Mouse (Mus musculus): ENCODE measurements around the gene Fen1. TPM values are rescaled to one million over a fixed set of nuclear protein-coding genes. Genes with fewer than 3 reads are reported as not detected.

Gene Fen1
- polyA plus RNA-seq, 1 experiment from 2014 or later = 114 TPM

DNA sequence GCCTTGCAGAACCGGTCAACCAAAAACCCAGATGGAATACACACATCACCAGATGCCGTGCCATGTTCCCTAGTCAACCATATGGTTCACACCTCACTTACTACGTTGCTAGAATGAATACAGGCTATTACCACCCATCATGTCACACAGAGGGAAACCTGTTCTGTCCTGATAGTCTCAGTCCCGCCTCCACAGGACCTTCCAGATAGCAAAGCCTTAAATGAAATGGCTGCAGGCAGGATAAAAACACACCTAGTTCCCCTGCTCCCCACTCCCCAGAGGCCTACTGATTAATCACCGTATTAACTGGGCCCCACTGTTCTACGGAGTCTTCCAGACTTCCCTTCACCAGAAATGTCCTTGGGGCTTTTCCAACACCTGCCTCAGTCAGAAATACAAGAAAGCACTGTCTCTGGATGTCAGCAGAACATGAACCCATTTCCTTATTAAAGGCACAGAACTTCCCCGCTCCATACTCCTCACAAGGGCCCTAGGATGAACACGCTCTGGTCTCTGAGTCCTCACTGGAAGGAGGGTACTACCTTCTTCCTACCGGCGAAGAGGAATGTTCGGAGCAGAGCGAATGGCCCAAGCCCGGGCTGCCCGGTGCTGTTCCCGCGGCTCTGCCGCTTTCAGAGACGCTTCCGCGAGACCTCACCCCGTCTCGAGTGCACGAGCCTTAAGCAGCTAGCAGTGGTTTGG, 672 bp downstream of the Fen1 start:
- Histone ChIP-seq H3K27me3 (ENCODE audit: insufficient read depth, low read length) (no peaks in the 10 kb centered on the region), H3K4me1 (ENCODE audit: insufficient read depth) (no peaks in the 10 kb centered on the region), H3K27ac (ENCODE audit: low read depth) (peak overlapping the region; percentile 88), H3K9ac (peak overlapping the region; percentile 83), H3K4me2 (peak overlapping the region; percentile 91), H3K36me3 (ENCODE audit: insufficient read depth) (peaks cover 59% of the 10 kb centered on the region), H3K4me3 (ENCODE audit: low read depth, low read length) (peak overlapping the region; percentile 79), H3K9me3 (ENCODE audit: low read depth, low read length) (no peaks in the 10 kb centered on the region)
- DNase-seq (no peak), ATAC-seq (ENCODE audit: insufficient read depth) (peak; percentile 9; the same call in 1 of the 2 replicates)
- TF ChIP-seq CTCF (IDR thresholded peaks at IDR 0.05; ENCODE audit: low read depth) = no peak
- WGBS = 1% methylated on average over 23 of the region's 23 CpGs

GRCm38 (mm10) chr19:10198723-10199122, 5.2 kb downstream of the Fen1 start:
- DNase-seq = peak; percentile 93
- Histone ChIP-seq H3K27ac (ENCODE audit: low read depth) (no peak overlapping the region), H3K9me3 (ENCODE audit: low read depth, low read length) (no peaks in the 10 kb centered on the region), H3K9ac (no peak overlapping the region), H3K4me1 (ENCODE audit: insufficient read depth) (no peaks in the 10 kb centered on the region), H3K4me3 (ENCODE audit: low read depth, low read length) (no peak overlapping the region), H3K27me3 (ENCODE audit: insufficient read depth, low read length) (no peaks in the 10 kb centered on the region), H3K4me2 (no peak overlapping the region), H3K36me3 (ENCODE audit: insufficient read depth) (peaks cover 77% of the 10 kb centered on the region)
- WGBS = 23% methylated on average over 3 of the region's 3 CpGs
- peak; percentile 50; the same call in 1 of the 2 replicates for ATAC-seq (ENCODE audit: insufficient read depth)
- TF ChIP-seq CTCF (IDR thresholded peaks at IDR 0.05; ENCODE audit: low read depth) = peak; percentile 95

DNA sequence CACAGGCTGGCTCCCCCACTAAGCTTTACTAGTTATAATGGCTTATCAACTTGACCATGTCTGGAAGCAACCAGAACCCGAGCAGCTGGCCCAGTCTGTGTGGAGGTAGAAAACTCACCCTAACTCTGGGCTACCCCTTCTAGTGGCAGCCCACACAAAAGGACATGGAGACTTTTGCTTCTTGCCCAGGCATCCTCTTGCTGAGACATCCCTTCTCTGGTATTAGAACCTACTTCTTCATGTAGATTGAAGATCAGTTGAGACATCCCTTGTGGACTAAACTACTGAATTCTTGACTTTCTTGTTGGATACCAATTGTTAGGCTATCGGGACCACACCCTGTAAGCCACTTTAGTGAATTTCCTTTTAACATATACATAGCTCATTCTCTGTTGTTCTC, 5.7 kb downstream of the Fen1 start:
- no peak overlapping the region for H3K4me2 ChIP-seq

GRCm38 (mm10) chr19:10197130-10197529, 6.8 kb downstream of the Fen1 start:
- Histone ChIP-seq H3K27ac (ENCODE audit: low read depth) (no peak overlapping the region), H3K4me1 (ENCODE audit: insufficient read depth) (no peaks in the 10 kb centered on the region), H3K36me3 (ENCODE audit: insufficient read depth) (peaks cover 93% of the 10 kb centered on the region), H3K9me3 (ENCODE audit: low read depth, low read length) (no peaks in the 10 kb centered on the region), H3K27me3 (ENCODE audit: insufficient read depth, low read length) (no peaks in the 10 kb centered on the region), H3K4me2 (no peak overlapping the region), H3K9ac (no peak overlapping the region), H3K4me3 (ENCODE audit: low read depth, low read length) (no peak overlapping the region)
- ATAC-seq (ENCODE audit: insufficient read depth) (no peak), DNase-seq (no peak)
- 87% methylated on average over 4 of the region's 4 CpGs for WGBS
- no peak for TF ChIP-seq CTCF (IDR thresholded peaks at IDR 0.05; ENCODE audit: low read depth)

More for the DNA sequence above, 5.7 kb downstream of the Fen1 start:
- no peak for DNase-seq
- H3K4me3 ChIP-seq (ENCODE audit: low read depth, low read length) = no peak overlapping the region
- WGBS = 66% methylated on average over 2 of the region's 2 CpGs
- no peaks in the 10 kb centered on the region for H3K9me3 ChIP-seq (ENCODE audit: low read depth, low read length)
- no peaks in the 10 kb centered on the region for H3K27me3 ChIP-seq (ENCODE audit: insufficient read depth, low read length)
- no peak overlapping the region for H3K9ac ChIP-seq
- no peak overlapping the region for H3K27ac ChIP-seq (ENCODE audit: low read depth)
- no peaks in the 10 kb centered on the region for H3K4me1 ChIP-seq (ENCODE audit: insufficient read depth)
- no peak for TF ChIP-seq CTCF (IDR thresholded peaks at IDR 0.05; ENCODE audit: low read depth)
- peaks cover 81% of the 10 kb centered on the region for H3K36me3 ChIP-seq (ENCODE audit: insufficient read depth)
- no peak for ATAC-seq (ENCODE audit: insufficient read depth)

DNA sequence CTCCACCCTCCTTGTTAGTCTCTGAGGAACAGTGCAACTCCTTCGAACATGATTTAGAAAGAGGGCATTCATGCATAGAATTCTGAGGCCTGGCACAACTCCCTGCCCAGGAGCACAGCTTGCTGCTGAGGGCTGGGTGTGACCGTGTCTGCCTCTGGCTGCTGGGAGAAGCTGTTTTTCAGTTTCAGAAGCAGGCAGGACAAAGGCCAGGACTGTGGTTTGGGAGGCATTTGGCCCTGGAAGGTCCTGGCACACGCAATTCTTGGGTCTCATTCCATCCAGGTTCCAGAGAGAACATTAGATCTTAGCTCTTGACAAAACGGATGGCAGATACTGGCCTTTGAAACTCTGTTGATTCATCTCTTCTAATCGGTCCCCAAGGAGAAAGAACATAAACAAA, 8.7 kb downstream of the Fen1 start:
- no peak for DNase-seq
- Histone ChIP-seq H3K27ac (ENCODE audit: low read depth) (no peak overlapping the region), H3K4me3 (ENCODE audit: low read depth, low read length) (no peak overlapping the region), H3K36me3 (ENCODE audit: insufficient read depth) (peaks cover 96% of the 10 kb centered on the region), H3K27me3 (ENCODE audit: insufficient read depth, low read length) (no peaks in the 10 kb centered on the region), H3K4me2 (no peak overlapping the region), H3K9ac (no peak overlapping the region), H3K4me1 (ENCODE audit: insufficient read depth) (no peaks in the 10 kb centered on the region), H3K9me3 (ENCODE audit: low read depth, low read length) (no peaks in the 10 kb centered on the region)
- no peak for ATAC-seq (ENCODE audit: insufficient read depth)
- WGBS = 75% methylated on average over 5 of the region's 5 CpGs
- TF ChIP-seq CTCF (IDR thresholded peaks at IDR 0.05; ENCODE audit: low read depth) = no peak

DNA sequence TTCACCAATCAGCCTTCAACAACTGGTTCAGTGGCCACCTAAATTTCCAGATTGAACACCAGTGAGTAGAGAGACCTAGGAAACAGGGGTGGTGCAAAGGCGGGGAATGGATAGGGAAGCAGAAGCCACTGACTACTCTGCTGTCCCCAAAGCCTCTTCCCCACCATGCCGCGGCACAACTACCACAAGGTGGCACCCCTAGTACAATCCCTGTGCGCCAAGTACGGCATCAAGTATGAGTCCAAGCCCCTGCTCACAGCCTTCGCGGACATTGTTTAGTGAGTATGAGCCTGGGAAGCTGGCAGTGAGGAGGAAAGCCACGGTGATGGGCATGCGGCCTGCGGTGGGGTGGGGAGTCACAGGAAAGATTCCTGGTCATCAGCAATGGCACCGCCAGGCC, 9.6 kb downstream of the Fen1 start:
- Histone ChIP-seq H3K27ac (ENCODE audit: low read depth) (no peak overlapping the region), H3K36me3 (ENCODE audit: insufficient read depth) (peaks cover 96% of the 10 kb centered on the region), H3K27me3 (ENCODE audit: insufficient read depth, low read length) (no peaks in the 10 kb centered on the region), H3K4me3 (ENCODE audit: low read depth, low read length) (no peak overlapping the region), H3K4me1 (ENCODE audit: insufficient read depth) (no peaks in the 10 kb centered on the region), H3K9me3 (ENCODE audit: low read depth, low read length) (no peaks in the 10 kb centered on the region), H3K9ac (no peak overlapping the region), H3K4me2 (no peak overlapping the region)
- peak; percentile 40 for TF ChIP-seq CTCF (IDR thresholded peaks at IDR 0.05; ENCODE audit: low read depth)
- 79% methylated on average over 11 of the region's 11 CpGs for WGBS
- peak; percentile 9 for DNase-seq
- no peak for ATAC-seq (ENCODE audit: insufficient read depth)

GRCm38 (mm10) chr19:10191326-10191725, 12.6 kb downstream of the Fen1 start:
- Histone ChIP-seq H3K9ac (no peak overlapping the region), H3K4me1 (ENCODE audit: insufficient read depth) (no peaks in the 10 kb centered on the region), H3K36me3 (ENCODE audit: insufficient read depth) (peaks cover 99% of the 10 kb centered on the region), H3K4me2 (no peak overlapping the region), H3K27ac (ENCODE audit: low read depth) (no peak overlapping the region), H3K27me3 (ENCODE audit: insufficient read depth, low read length) (no peaks in the 10 kb centered on the region), H3K9me3 (ENCODE audit: low read depth, low read length) (no peaks in the 10 kb centered on the region), H3K4me3 (ENCODE audit: low read depth, low read length) (no peak overlapping the region)
- TF ChIP-seq CTCF (IDR thresholded peaks at IDR 0.05; ENCODE audit: low read depth) = no peak
- no peak for DNase-seq
- WGBS = 48% methylated on average over 7 of the region's 7 CpGs
- no peak for ATAC-seq (ENCODE audit: insufficient read depth)

Data from lung, embryonic 14.5 days (tissue).